Mouse (Mus musculus) ovary, postnatal 10 days (tissue): ENCODE measurements at regions not wholly inside any gene's neighbourhood (a gene's known extent, or its start where the extent isn't known, plus 50 kb on each side); places are given as distances from the start of the nearest gene placed in this dataset.

Source experiments
- DNase-seq: peaks from one replicate; pipeline ENCODE4 v3.0.0; 2022; ENCODE audit warnings: low spot score

- DNase-seq: no peak
These were observed 210.6 kb downstream of the Csnka2ip start for GRCm38 (mm10) chr16:64391440-64392197.

- DNase-seq: no peak
These were observed 233.4 kb downstream of the Csnka2ip start for GRCm38 (mm10) chr16:64368608-64369399.

- no peak for DNase-seq
These were observed 254.3 kb downstream of the Csnka2ip start for GRCm38 (mm10) chr16:64347940-64348339.

- no peak for DNase-seq
These were observed 269.2 kb downstream of the Csnka2ip start for GRCm38 (mm10) chr16:64332887-64333455.

GRCm38 (mm10) chr16:64332195-64332886 is 269.9 kb downstream of the Csnka2ip start:
- no peak for DNase-seq

DNA sequence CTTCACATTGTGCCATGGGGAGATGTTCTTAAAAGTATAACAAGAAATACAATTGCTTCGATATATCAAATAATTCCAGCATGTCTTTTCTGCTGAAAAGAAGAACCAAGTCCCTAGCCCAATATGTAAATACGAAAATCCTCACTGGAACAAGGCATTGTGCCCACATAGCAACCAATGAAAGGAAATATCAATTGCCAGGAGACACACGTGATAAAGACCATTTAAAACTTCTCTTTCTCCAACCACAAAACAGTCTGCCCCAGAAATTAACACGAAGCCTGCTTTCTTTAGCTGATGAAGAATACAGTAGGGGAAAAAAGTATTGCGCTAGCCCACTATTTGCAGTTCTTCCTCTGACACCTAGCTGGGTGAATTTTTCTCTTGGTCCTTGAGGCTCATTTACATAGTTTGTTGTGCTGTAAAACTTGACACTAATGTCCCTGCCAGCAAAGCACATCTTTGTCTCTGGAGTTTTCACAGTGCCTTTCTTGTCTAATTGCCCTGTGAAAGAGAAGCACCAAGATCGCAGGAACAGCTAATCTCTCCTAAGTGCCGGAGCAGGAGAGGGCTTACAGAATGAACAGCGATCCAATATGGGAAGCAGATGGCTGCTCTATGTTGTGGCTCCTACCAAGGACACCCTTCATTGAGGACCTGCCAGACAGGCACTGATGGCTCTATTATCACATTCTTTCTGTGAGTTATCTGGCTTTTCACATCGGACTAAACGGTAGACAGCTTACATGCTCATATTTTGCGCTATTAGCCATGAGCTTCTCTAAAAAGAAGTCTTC is 272.7 kb downstream of the Csnka2ip start:
- DNase-seq: no peak

DNA sequence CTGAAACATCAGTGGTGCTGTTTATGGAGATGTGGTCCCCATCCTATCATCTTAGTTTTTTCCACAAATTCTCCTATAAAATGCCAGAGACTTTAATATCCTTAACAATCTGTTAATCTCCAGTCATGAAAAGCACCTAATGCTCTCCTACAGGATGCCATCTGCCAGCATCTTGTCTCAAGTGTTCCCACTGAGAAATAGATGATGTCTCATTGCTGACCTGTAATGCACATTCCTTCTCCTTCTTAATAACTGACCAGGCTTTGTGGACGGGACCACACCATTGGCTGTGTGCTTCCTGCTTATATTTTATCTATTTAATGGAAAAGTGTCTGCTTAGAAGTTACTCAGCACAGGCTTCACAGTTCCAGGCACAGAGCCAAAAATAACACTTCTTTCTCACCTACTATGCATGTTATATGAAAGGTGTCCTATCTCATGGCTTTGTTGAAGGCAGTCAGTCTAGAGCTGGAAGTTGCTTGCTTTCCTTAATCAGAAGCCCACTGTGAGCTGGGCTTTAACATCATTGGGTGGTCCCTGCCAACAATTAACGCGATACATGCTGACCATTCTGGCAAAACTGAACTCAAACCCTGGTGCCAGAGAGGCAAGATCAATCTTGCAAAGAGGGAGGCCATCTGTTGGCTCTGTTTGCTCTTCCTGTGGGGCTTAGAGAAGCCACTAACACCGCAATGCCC is 283.3 kb downstream of the Csnka2ip start:
- DNase-seq: no peak

DNA sequence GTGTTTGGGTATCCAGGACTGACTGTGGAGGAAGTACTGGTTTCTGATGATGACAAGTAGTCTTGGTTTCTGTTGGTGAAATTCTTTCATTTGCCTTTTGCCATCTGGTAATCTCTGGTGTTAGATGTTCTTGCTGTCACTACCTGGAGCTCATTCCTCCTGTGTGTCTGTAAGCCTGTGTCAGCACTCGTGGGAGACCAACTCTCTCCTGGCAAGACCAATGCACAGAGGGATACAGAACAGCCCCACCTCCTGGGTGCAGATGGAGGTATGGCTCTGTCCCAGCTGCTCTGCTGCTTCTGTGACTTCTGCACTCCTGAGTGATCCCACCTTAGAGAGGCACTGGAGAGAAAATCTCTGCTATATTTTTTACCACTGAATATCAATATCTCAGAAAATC is 285.4 kb downstream of the Csnka2ip start:
- DNase-seq: no peak

- no peak for DNase-seq
These were observed 308.7 kb downstream of the Csnka2ip start for GRCm38 (mm10) chr16:64293507-64293906.

- no peak for DNase-seq
These were observed 316.9 kb downstream of the Csnka2ip start for GRCm38 (mm10) chr16:64285306-64285705.

DNA sequence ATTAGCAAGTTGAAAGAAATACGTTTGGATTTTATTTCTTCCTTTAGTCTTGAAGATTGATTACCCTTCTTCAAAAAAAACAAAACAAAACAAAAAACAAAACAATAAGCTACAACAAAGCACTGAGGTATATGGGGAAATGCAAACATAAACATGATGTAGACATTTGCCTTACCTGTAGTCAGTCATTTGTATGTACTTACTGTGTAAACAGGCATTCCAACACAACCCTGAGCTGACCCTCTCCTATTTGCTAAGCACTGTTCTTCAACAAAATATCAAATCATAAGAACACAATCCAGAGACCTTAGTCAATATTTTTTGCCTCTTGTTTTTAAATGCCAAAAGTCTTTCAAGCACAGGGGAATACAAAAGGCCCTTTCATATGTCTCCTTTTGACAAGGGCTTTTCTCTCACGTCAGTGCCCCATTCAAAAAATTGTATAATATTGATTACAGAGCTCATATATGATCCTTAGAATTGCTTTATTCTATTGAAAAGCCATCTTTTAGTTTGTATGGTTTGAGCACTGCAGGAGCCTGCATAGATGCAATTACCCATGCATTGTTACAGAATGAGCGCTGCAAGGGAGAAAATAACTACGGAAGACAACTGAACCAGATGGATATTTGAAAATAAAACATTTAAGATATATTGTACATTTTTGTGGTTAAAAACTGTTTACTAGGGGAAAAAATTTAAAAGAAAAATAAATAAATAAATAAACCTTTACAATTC is 326.2 kb downstream of the Csnka2ip start:
- DNase-seq: no peak

DNA sequence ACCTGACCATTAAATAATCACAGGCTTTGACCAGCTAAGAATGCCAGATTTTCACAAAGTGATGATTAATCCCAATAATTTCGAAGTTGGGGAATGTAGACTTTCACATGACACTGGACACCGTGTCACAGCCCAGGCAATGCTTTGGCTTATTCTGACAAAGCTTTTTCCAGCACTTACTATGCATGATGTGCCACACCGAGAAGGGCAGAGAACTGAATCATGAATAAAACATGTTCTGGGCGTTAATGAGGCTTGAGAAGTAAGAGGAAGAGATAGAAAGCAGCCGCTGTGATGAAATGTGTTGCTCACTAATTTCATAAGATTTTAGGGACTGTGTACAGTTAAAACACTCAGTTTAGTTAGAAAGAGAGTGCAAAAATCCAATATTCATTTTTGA is 326.8 kb downstream of the Csnka2ip start:
- no peak for DNase-seq

DNA sequence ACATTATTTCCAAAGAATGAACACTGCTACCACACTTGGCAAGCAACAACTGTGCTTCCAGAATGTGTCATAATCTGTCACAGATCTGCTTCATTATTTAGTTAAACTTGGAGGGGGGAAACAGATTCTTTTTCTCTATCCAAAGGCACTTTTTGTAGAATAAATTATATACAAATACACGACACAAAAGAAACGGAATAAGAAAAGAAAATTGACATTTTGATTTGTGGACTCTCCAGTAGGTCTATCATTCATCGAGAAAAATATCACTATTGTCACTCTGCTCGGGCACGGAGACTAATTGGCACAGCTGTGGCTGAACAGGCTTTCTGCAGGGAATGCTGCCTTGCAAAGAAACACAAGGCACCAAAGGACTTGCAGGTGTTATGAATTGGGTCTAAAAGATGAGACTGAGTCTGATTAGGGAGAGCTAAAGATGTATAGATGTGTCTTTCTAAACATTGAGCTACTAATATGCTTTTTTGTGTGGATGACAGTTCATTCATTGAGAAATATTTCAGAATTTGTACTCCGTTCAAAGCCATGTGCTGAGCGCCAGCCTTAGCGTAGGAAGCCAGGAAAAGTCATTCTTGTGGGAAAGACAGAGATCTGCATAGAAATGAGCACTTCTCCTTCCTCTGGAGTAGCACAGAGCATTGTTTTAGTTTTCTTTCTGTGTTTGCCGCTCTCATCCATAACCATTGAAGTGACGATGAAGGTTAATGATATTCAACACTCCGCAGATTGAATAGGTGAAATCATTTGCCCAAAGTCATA is 337.1 kb downstream of the Csnka2ip start:
- no peak for DNase-seq

DNA sequence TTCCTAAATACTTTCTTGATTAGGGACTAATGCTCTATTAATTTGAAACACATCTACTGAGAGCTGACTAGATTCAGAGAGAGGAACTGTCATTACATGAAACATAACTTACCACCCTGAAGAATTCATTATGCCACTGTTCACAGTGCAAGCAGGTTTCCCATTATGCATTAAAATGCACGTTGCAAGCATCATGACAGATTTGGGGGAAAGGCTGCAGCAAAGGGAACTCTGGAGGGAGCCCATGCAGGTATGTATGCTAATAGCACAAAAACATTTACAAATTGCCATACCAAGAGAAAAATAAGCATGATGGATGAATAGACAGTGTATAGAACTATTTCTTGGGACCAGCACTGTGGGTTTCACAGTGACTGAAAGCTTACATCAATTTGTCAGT is 351.1 kb downstream of the Csnka2ip start:
- no peak for DNase-seq

DNA sequence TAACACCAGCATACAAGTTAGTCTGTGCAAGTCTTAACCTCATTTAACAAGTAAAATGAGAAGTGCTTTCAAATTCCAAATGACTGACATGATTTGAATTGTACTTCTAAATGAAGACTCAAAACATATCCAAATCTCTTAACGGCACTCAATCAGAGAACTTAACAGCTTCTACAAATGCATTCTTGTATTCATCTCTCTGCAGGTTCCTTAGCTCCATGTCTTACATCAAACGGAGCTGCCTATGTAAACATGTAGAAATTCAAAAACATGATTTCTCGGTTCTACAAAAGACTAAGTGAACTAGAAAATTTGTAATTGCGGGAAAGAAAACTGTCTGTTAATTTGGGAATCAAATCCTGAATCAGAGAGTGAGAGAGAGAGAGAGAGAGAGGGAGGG is 353.5 kb downstream of the Csnka2ip start:
- DNase-seq: no peak

- no peak for DNase-seq
These were observed 356.3 kb downstream of the Csnka2ip start for GRCm38 (mm10) chr16:64245942-64246341.

DNA sequence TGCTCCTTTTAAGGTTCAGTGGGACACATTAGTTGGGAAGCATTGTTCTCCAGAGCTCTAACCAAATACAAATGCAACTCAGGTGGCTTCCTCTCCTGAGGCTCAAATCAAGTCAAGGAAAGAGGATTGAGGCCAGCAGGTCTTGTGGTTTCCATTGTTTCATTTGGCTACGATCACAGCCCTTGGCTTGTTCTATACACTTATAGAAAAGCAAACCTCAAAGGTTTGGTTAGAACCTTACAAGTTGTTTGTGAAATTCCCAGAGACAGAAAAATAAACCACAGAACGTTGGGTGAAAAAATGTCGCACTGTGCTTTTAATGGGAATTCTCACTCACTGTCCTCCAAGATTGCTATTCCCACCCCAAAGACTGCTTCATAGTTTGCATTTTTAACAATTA is 360.4 kb upstream of the Epha3 start:
- DNase-seq: no peak

DNA sequence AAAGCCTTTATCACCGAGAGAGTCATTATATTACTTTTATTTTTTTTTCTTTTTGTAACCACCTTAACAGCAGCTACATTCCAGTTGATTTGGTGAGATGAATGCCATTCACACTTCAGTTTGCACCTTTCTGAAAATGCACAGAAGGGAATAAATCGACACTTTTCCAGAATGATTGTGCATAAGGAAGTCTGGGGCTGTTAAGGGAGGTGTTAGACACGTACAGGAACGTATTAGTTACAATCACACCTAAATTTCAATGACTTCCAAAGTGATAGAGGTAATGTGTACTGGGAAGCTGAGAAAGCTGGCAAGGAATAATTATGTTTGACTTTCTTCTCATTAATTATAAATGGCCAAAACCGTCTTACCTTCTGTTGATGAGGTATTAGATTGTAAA is 352.7 kb upstream of the Epha3 start:
- DNase-seq: no peak

GRCm38 (mm10) chr16:64211895-64212294 is 347.9 kb upstream of the Epha3 start:
- DNase-seq: no peak
